Mouse (Mus musculus) liver, embryonic 13.5 days (tissue): ENCODE measurements at regions not wholly inside any gene's neighbourhood (a gene's known extent, or its start where the extent isn't known, plus 50 kb on each side); places are given as distances from the start of the nearest gene placed in this dataset.

Source experiments
- ATAC-seq: fragments of 200-750 bp; cut with Nextera tagmentation; 2 replicates; pipeline ENCODE4 v1.8.0; 2017; ENCODE audit warnings: low read depth, mild to moderate bottlenecking, moderate number of reproducible peaks, moderate library complexity
- DNase-seq: peaks from one replicate; pipeline ENCODE4 v3.0.0; 2022
- H3K27ac ChIP-seq: fragments of 300-500 bp; sonication (generic); 2 replicates; pipeline ENCODE4 v1.5.1; 2015; ENCODE audit warnings: moderate library complexity, mild to moderate bottlenecking, inconsistent platforms
- H3K27me3 ChIP-seq: fragments of 300-500 bp; sonication (generic); 2 replicates; pipeline ENCODE4 v1.6.1; 2015; ENCODE audit warnings: mild to moderate bottlenecking, inconsistent platforms
- H3K36me3 ChIP-seq: fragments of 300-500 bp; sonication (generic); 2 replicates; pipeline ENCODE4 v1.6.1; 2015; ENCODE audit warnings: mild to moderate bottlenecking, inconsistent platforms
- H3K4me1 ChIP-seq: fragments of 300-500 bp; sonication (generic); replicated peaks from 2 replicates; pipeline ENCODE4 v1.6.1; 2015; ENCODE audit warnings: inconsistent platforms
- H3K4me2 ChIP-seq: fragments of 300-500 bp; sonication (generic); 2 replicates; pipeline ENCODE4 v1.6.1; 2015; ENCODE audit warnings: inconsistent platforms, mild to moderate bottlenecking, moderate library complexity
- H3K4me3 ChIP-seq: fragments of 300-500 bp; sonication (generic); replicated peaks from 2 replicates; pipeline ENCODE4 v1.5.1; 2015; ENCODE audit warnings: mild to moderate bottlenecking, inconsistent platforms
- H3K9ac ChIP-seq: fragments of 300-500 bp; sonication (generic); 2 replicates; pipeline ENCODE4 v1.6.1; 2015; ENCODE audit warnings: mild to moderate bottlenecking, inconsistent platforms
- H3K9me3 ChIP-seq: fragments of 300-500 bp; sonication (generic); replicated peaks from 2 replicates; pipeline ENCODE4 v1.6.1; 2016; ENCODE audit warnings: inconsistent platforms
- WGBS: fragments of 180-500 bp; shearing (Covaris S2); methylation state at CpG from one replicate; pipeline ENCODE4 v1.1.7; 2015; ENCODE audit not compliant: insufficient replicate concordance; 5-methylcytosine and 5-hydroxymethylcytosine counted together

GRCm38 (mm10) chr15:57644331-57644953, 167.0 kb upstream of the Slc22a22 start:
- Histone ChIP-seq H3K36me3 (no peaks in the 10 kb centered on the region), H3K4me1 (no peaks in the 10 kb centered on the region), H3K9ac (no peak overlapping the region), H3K27me3 (no peaks in the 10 kb centered on the region), H3K4me3 (no peak overlapping the region), H3K27ac (no peak overlapping the region), H3K9me3 (no peaks in the 10 kb centered on the region), H3K4me2 (no peak overlapping the region)
- DNase-seq (no peak), ATAC-seq (no peak)
- 44% methylated on average over 11 of the region's 11 CpGs for WGBS

- Histone ChIP-seq H3K4me3 (no peak overlapping the region), H3K9me3 (no peaks in the 10 kb centered on the region), H3K27ac (no peak overlapping the region), H3K4me2 (no peak overlapping the region), H3K4me1 (no peaks in the 10 kb centered on the region), H3K27me3 (no peaks in the 10 kb centered on the region), H3K36me3 (no peaks in the 10 kb centered on the region), H3K9ac (no peak overlapping the region)
- 53% methylated on average over 7 of the region's 7 CpGs for WGBS
- no peak for DNase-seq
- no peak for ATAC-seq
Observed at GRCm38 (mm10) chr15:57639115-57639514, 161.7 kb upstream of the Slc22a22 start.

- 61% methylated on average over 3 of the region's 3 CpGs for WGBS
- no peak for DNase-seq
- H3K4me3 ChIP-seq, result no peak overlapping the region
Observed at GRCm38 (mm10) chr15:57633067-57633466, 155.6 kb upstream of the Slc22a22 start.

GRCm38 (mm10) chr15:57632537-57632936, 155.1 kb upstream of the Slc22a22 start:
- H3K9ac ChIP-seq, result no peak overlapping the region
- no peak overlapping the region for H3K4me2 ChIP-seq
- H3K27ac ChIP-seq, result no peak overlapping the region
- H3K4me3 ChIP-seq, result no peak overlapping the region
- no peaks in the 10 kb centered on the region for H3K9me3 ChIP-seq
- H3K4me1 ChIP-seq, result no peaks in the 10 kb centered on the region
- H3K36me3 ChIP-seq, result no peaks in the 10 kb centered on the region
- ATAC-seq, result no peak
- WGBS, result 68% methylated on average over 8 of the region's 8 CpGs
- H3K27me3 ChIP-seq, result no peaks in the 10 kb centered on the region
- DNase-seq, result no peak

More at GRCm38 (mm10) chr15:57633067-57633466, 155.6 kb upstream of the Slc22a22 start:
- no peak overlapping the region for H3K27ac ChIP-seq
- no peaks in the 10 kb centered on the region for H3K27me3 ChIP-seq
- no peak overlapping the region for H3K9ac ChIP-seq
- no peak for ATAC-seq
- H3K4me2 ChIP-seq, result no peak overlapping the region
- no peaks in the 10 kb centered on the region for H3K9me3 ChIP-seq
- no peaks in the 10 kb centered on the region for H3K4me1 ChIP-seq
- H3K36me3 ChIP-seq, result no peaks in the 10 kb centered on the region

- Histone ChIP-seq H3K36me3 (no peaks in the 10 kb centered on the region), H3K27me3 (no peaks in the 10 kb centered on the region), H3K4me3 (no peak overlapping the region), H3K27ac (no peak overlapping the region), H3K9ac (no peak overlapping the region), H3K4me2 (no peak overlapping the region), H3K9me3 (no peaks in the 10 kb centered on the region), H3K4me1 (no peaks in the 10 kb centered on the region)
- 79% methylated on average over 6 of the region's 6 CpGs for WGBS
- ATAC-seq, result no peak
- DNase-seq, result no peak
Observed at GRCm38 (mm10) chr15:57618466-57618865, 141.0 kb upstream of the Slc22a22 start.

- H3K9me3 ChIP-seq, result no peaks in the 10 kb centered on the region
- H3K27me3 ChIP-seq, result no peaks in the 10 kb centered on the region
- H3K27ac ChIP-seq, result no peak overlapping the region
- H3K4me1 ChIP-seq, result no peaks in the 10 kb centered on the region
- H3K36me3 ChIP-seq, result no peaks in the 10 kb centered on the region
- ATAC-seq (no peak), DNase-seq (no peak)
- no peak overlapping the region for H3K9ac ChIP-seq
- 46% methylated on average over 11 of the region's 11 CpGs for WGBS
- H3K4me2 ChIP-seq, result no peak overlapping the region
- H3K4me3 ChIP-seq, result no peak overlapping the region
Observed at GRCm38 (mm10) chr15:57616880-57617391, 139.5 kb upstream of the Slc22a22 start.

GRCm38 (mm10) chr15:57610006-57610405, 132.6 kb upstream of the Slc22a22 start:
- DNase-seq, result no peak
- H3K27ac ChIP-seq, result no peak overlapping the region
- H3K4me1 ChIP-seq, result no peaks in the 10 kb centered on the region
- no peaks in the 10 kb centered on the region for H3K27me3 ChIP-seq
- 71% methylated on average over 2 of the region's 2 CpGs for WGBS
- no peaks in the 10 kb centered on the region for H3K36me3 ChIP-seq
- no peak overlapping the region for H3K9ac ChIP-seq
- ATAC-seq, result no peak
- no peak overlapping the region for H3K4me2 ChIP-seq
- no peaks in the 10 kb centered on the region for H3K9me3 ChIP-seq
- H3K4me3 ChIP-seq, result no peak overlapping the region

GRCm38 (mm10) chr15:57608519-57608918, 131.1 kb upstream of the Slc22a22 start:
- WGBS, result 70% methylated on average over 3 of the region's 3 CpGs
- H3K4me2 ChIP-seq, result no peak overlapping the region
- ATAC-seq, result no peak

GRCm38 (mm10) chr15:57600562-57600961, 123.1 kb upstream of the Slc22a22 start:
- DNase-seq (peak; percentile 4), ATAC-seq (no peak)
- Histone ChIP-seq H3K36me3 (no peaks in the 10 kb centered on the region), H3K4me3 (no peak overlapping the region), H3K27ac (no peak overlapping the region), H3K27me3 (no peaks in the 10 kb centered on the region), H3K4me1 (no peaks in the 10 kb centered on the region), H3K9ac (no peak overlapping the region), H3K4me2 (no peak overlapping the region), H3K9me3 (no peaks in the 10 kb centered on the region)
- WGBS, result 14% methylated on average over 6 of the region's 6 CpGs

More at GRCm38 (mm10) chr15:57608519-57608918, 131.1 kb upstream of the Slc22a22 start:
- H3K4me3 ChIP-seq, result no peak overlapping the region
- H3K27ac ChIP-seq, result no peak overlapping the region
- H3K27me3 ChIP-seq, result no peaks in the 10 kb centered on the region
- no peak for DNase-seq
- no peaks in the 10 kb centered on the region for H3K4me1 ChIP-seq
- H3K9me3 ChIP-seq, result no peaks in the 10 kb centered on the region
- H3K9ac ChIP-seq, result no peak overlapping the region
- no peaks in the 10 kb centered on the region for H3K36me3 ChIP-seq

GRCm38 (mm10) chr15:57593326-57594004, 116.0 kb upstream of the Slc22a22 start:
- WGBS, result 50% methylated on average over 4 of the region's 4 CpGs
- no peak overlapping the region for H3K4me2 ChIP-seq
- no peak for DNase-seq

GRCm38 (mm10) chr15:57590597-57591219, 113.3 kb upstream of the Slc22a22 start:
- Histone ChIP-seq H3K9me3 (no peaks in the 10 kb centered on the region), H3K9ac (no peak overlapping the region), H3K27ac (no peak overlapping the region), H3K36me3 (no peaks in the 10 kb centered on the region), H3K4me3 (no peak overlapping the region), H3K27me3 (no peaks in the 10 kb centered on the region), H3K4me2 (no peak overlapping the region), H3K4me1 (no peaks in the 10 kb centered on the region)
- ATAC-seq, result no peak
- DNase-seq, result no peak
- WGBS, result 49% methylated on average over 7 of the region's 7 CpGs

More at GRCm38 (mm10) chr15:57593326-57594004, 116.0 kb upstream of the Slc22a22 start:
- no peak for ATAC-seq
- H3K4me3 ChIP-seq, result no peak overlapping the region
- H3K9me3 ChIP-seq, result no peaks in the 10 kb centered on the region
- H3K27me3 ChIP-seq, result no peaks in the 10 kb centered on the region
- no peaks in the 10 kb centered on the region for H3K36me3 ChIP-seq
- no peak overlapping the region for H3K27ac ChIP-seq
- H3K4me1 ChIP-seq, result no peaks in the 10 kb centered on the region
- no peak overlapping the region for H3K9ac ChIP-seq
